Mouse (Mus musculus): ENCODE data around the gene Iqcf4. TPM values are rescaled to one million over a fixed set of nuclear protein-coding genes. Genes with fewer than 3 reads are reported as not detected.

Iqcf4 gene
- total RNA-seq, 2 experiments from 2014 or later: not detected

DNA sequence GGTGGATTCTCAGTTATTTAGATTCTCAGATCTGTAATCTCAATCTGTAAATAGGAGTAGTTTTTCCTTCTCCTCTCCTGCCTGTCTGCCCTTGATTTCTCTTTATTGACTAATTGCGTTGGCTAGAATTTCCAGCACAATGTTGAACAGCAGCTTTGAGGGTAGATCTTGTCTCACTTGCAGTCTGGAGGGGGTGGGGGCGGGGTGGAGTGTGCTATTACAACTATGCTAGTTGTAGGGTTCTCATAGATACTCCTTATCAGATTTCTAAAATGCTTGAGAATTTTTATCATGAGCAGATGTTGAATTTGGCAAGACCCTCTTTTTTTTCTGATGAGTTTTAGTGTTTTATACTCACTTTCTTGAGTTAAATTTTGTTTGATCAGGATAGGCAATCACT is 51.4 kb downstream of the Iqcf4 start:
- DNase-seq (ENCODE audit: low spot score in 2 of 2): no peak

Other genes with a start within 250 kb of the Iqcf4 start
- gene Dusp7, start 202.4 kb downstream of the Iqcf4 start, total RNA-seq (2021): 10 to 100 TPM; 65.2 to 70.3 TPM
- gene Rpl29, start 141.5 kb downstream of the Iqcf4 start, total RNA-seq (2021): 100 to 1,000 TPM; 295 to 325 TPM
- 10 to 100 TPM; 10.3 to 11.5 TPM for gene Acy1, start 132.7 kb downstream of the Iqcf4 start, total RNA-seq (2021)
- gene Abhd14b, start 123.5 kb downstream of the Iqcf4 start, total RNA-seq (2021): 10 to 100 TPM in 1 of 2 experiments, 1 to 10 TPM in 1; 9.6 to 12.4 TPM
- 10 to 100 TPM; 40.9 to 41.8 TPM for gene Abhd14a, start 123.3 kb downstream of the Iqcf4 start, total RNA-seq (2021)
- gene Pcbp4, start 117.7 kb downstream of the Iqcf4 start, total RNA-seq (2021): 100 to 1,000 TPM; 181 to 195 TPM
- 1 to 10 TPM; 7.1 to 7.4 TPM for gene Gpr62, start 105.1 kb downstream of the Iqcf4 start, total RNA-seq (2021)
- gene Rrp9, start 95.0 kb downstream of the Iqcf4 start, total RNA-seq (2021): 10 to 100 TPM; 31.5 to 37.0 TPM
- gene Parp3, start 94.0 kb downstream of the Iqcf4 start, total RNA-seq (2021): 1 to 10 TPM; 3.2 to 5.1 TPM
- gene Iqcf1, start 71.0 kb downstream of the Iqcf4 start, total RNA-seq (2021): not detected
- under 1 TPM in 1 of 2 experiments, not detected in 1; 0.67 TPM for gene Iqcf5, start 56.4 kb downstream of the Iqcf4 start, total RNA-seq (2021)
- gene Iqcf3, start 9.4 kb downstream of the Iqcf4 start, total RNA-seq (2021): not detected
- gene Iqcf6, start 55.6 kb upstream of the Iqcf4 start, total RNA-seq (2021): not detected
- 10 to 100 TPM; 35.7 to 38.5 TPM for gene Grm2, start 85.1 kb upstream of the Iqcf4 start, total RNA-seq (2021)
- gene Tex264, start 114.9 kb upstream of the Iqcf4 start, total RNA-seq (2021): 10 to 100 TPM; 92.2 to 99.8 TPM
- gene Rad54l2, start 218.2 kb upstream of the Iqcf4 start, total RNA-seq (2021): 10 to 100 TPM; 18.7 to 20.5 TPM